Mouse (Mus musculus): ENCODE measurements around the gene Siah3. TPM values are rescaled to one million over a fixed set of nuclear protein-coding genes. Genes with fewer than 3 reads are reported as not detected.
A peak's percentile ranks its signal among the peaks of the same experiment; 100 is the strongest.

Siah3 gene
- total and polyA plus RNA-seq, 2 experiments = not detected

DNA sequence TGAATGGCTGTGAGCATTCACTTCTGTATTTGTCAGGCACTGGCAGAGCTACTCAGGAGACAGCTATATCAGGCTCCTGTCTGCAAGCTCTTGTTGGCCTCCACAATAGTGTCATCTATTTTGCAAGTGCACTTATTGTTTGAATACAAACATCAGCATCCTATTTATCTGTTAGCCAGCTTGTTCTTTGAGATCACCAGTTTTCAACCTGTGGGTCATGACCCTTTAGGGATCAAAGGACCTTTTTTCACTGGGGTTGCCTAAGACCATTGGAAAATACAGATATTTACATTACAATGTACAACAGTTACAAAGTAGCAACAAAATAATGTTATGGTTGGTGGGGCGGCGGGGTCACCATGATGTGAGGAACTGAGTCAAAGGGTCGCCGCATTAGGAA, 1.9 kb upstream of the Siah3 start:
- H3K27ac ChIP-seq (replicated peaks; ENCODE audit: insufficient read depth, low read depth, low read length) = no peak overlapping the region
- H3K36me3 ChIP-seq (ENCODE audit: control insufficient read depth, insufficient read depth, low read length) = no peaks in the 10 kb centered on the region
- no peak for TF ChIP-seq POLR2A (IDR thresholded peaks at IDR 0.05; ENCODE audit: extremely low read depth, insufficient read depth, low read length)
- peaks cover 4% of the 10 kb centered on the region for H3K4me1 ChIP-seq (ENCODE audit: control insufficient read depth, insufficient read depth, low read length)
- H3K27me3 ChIP-seq (ENCODE audit: control insufficient read depth, insufficient read depth, low read length) = 0 out of 2 replicates have a peak, but pooled peaks cover 6% of the 10 kb centered on the region
- no peaks in the 10 kb centered on the region for H3K79me2 ChIP-seq (ENCODE audit: control insufficient read depth, insufficient read depth, low read length)
- WGBS = 80% methylated on average over 4 of the region's 4 CpGs
- H3K4me3 ChIP-seq (ENCODE audit: insufficient read depth, low read depth, low read length) = no peak overlapping the region
- peak; percentile 68 for DNase-seq (ENCODE audit: extremely low read depth, low read depth, low spot score)
- no peak overlapping the region for H3K9ac ChIP-seq (ENCODE audit: low read depth, low read length)

DNA sequence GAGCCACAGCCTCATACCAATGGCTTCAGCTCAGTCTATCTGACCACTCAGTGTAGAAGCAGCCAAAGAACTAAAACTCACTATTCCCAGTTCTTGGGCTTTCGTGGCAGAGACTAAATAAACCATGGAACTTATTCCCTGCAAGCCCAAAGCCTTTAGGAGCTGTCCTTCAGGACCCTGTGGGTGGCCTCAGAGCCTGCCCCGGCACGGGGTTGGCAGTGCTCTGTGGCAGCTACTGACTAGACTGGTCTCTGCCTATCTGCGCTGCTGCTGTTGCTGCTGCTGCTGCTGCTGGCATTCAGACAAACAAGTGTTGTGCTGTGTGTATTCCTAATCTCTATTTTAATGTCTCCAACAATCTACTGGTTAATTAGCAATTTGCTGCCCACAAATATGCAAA, 1.1 kb upstream of the Siah3 start:
- H3K27ac ChIP-seq (replicated peaks; ENCODE audit: insufficient read depth, low read depth, low read length) = no peak overlapping the region
- 14% methylated on average over 4 of the region's 4 CpGs for WGBS
- H3K4me1 ChIP-seq (ENCODE audit: control insufficient read depth, insufficient read depth, low read length) = peaks cover 4% of the 10 kb centered on the region
- TF ChIP-seq POLR2A (IDR thresholded peaks at IDR 0.05; ENCODE audit: extremely low read depth, insufficient read depth, low read length) (no peak), CTCF (IDR thresholded peaks at IDR 0.05; ENCODE audit: low read depth, low read length) (no peak)
- H3K36me3 ChIP-seq (ENCODE audit: control insufficient read depth, insufficient read depth, low read length) = no peaks in the 10 kb centered on the region
- H3K27me3 ChIP-seq (ENCODE audit: control insufficient read depth, insufficient read depth, low read length) = 0 out of 2 replicates have a peak, but pooled peaks cover 6% of the 10 kb centered on the region
- H3K9ac ChIP-seq (ENCODE audit: low read depth, low read length) = no peak overlapping the region
- no peak overlapping the region for H3K4me3 ChIP-seq (ENCODE audit: insufficient read depth, low read depth, low read length)
- H3K79me2 ChIP-seq (ENCODE audit: control insufficient read depth, insufficient read depth, low read length) = no peaks in the 10 kb centered on the region
- no peak for DNase-seq (ENCODE audit: extremely low read depth, low read depth, low spot score)

DNA sequence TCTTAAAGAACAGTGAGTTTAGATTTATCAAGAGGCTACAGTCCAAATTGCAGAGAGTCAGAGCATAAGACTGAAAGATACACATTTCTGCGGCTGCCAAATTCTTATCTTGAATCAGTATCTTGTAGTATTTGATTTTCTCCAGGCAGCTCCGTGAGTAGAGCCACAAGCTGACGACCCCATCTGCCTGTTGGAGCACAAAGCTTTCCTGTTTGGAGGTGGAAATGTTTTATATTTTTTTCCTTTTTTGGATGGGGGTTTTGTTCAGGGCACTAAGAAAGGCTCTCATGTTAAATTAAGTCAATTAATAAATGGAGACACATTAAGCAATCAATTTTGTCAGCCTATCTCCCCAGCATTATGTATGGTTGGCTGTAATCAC, 430 bp upstream of the Siah3 start:
- no peaks in the 10 kb centered on the region for H3K79me2 ChIP-seq (ENCODE audit: control insufficient read depth, insufficient read depth, low read length)
- H3K4me3 ChIP-seq (ENCODE audit: insufficient read depth, low read depth, low read length) = no peak overlapping the region
- WGBS = 9% methylated on average over 3 of the region's 3 CpGs
- peaks cover 4% of the 10 kb centered on the region for H3K4me1 ChIP-seq (ENCODE audit: control insufficient read depth, insufficient read depth, low read length)
- H3K9ac ChIP-seq (ENCODE audit: low read depth, low read length) = no peak overlapping the region
- H3K27me3 ChIP-seq (ENCODE audit: control insufficient read depth, insufficient read depth, low read length) = 0 out of 2 replicates have a peak, but pooled peaks cover 6% of the 10 kb centered on the region
- TF ChIP-seq POLR2A (IDR thresholded peaks at IDR 0.05; ENCODE audit: extremely low read depth, insufficient read depth, low read length) = no peak
- no peak for TF ChIP-seq CTCF (IDR thresholded peaks at IDR 0.05; ENCODE audit: low read depth, low read length)
- DNase-seq (ENCODE audit: extremely low read depth, low read depth, low spot score) = no peak
- H3K36me3 ChIP-seq (ENCODE audit: control insufficient read depth, insufficient read depth, low read length) = no peaks in the 10 kb centered on the region
- no peak overlapping the region for H3K27ac ChIP-seq (replicated peaks; ENCODE audit: insufficient read depth, low read depth, low read length)

DNA sequence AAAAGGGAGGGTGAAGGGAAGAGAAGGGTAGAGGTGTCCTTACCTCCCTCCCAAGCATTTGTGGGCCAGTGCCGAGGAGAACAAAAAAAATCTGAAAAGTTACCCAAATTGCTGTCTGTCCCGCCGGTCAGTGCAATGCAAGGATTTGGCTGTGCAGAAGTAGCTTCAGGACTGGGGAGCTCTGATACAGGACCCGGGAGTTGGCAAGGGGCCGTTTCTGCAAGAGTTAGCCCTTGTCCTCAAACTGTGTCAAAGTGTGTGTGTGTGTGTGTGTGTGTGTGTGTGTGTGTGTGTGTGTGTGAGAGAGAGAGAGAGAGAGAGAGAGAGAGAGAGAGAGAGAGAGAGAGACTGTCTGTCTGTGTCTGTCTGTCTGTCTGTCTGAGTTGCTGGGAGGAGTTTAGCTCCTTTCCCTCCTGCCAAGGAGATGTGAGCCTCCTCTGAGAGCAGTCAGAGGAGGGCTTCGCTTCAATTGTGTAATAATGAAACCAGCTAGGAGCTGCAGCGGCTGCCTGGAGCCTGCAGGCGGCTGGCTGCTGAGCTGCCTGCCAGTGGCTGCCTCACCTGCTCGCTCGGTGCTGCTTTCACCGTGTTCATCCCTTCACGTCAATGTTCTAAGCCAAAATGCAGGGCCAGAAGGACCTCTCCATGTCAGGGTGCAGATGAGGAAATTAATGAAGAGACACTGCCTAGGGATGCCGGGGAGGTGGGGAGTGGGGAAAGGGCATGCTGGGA, 873 bp downstream of the Siah3 start:
- peak; percentile 25; the same call in 1 of the 2 replicates for TF ChIP-seq CTCF (IDR thresholded peaks at IDR 0.05; ENCODE audit: low read depth, low read length)
- no peak for TF ChIP-seq POLR2A (IDR thresholded peaks at IDR 0.05; ENCODE audit: extremely low read depth, insufficient read depth, low read length)
- peaks cover 4% of the 10 kb centered on the region for H3K4me1 ChIP-seq (ENCODE audit: control insufficient read depth, insufficient read depth, low read length)
- H3K4me3 ChIP-seq (ENCODE audit: insufficient read depth, low read depth, low read length) = peak overlapping the region; percentile 19; the same call in 1 of the 2 replicates
- DNase-seq (ENCODE audit: extremely low read depth, low read depth, low spot score) = no peak
- H3K27me3 ChIP-seq (ENCODE audit: control insufficient read depth, insufficient read depth, low read length) = 0 out of 2 replicates have a peak, but pooled peaks cover 6% of the 10 kb centered on the region
- H3K27ac ChIP-seq (replicated peaks; ENCODE audit: insufficient read depth, low read depth, low read length) = no peak overlapping the region
- no peak overlapping the region for H3K9ac ChIP-seq (ENCODE audit: low read depth, low read length)
- 6% methylated on average over 13 of the region's 13 CpGs for WGBS
- no peaks in the 10 kb centered on the region for H3K79me2 ChIP-seq (ENCODE audit: control insufficient read depth, insufficient read depth, low read length)
- no peaks in the 10 kb centered on the region for H3K36me3 ChIP-seq (ENCODE audit: control insufficient read depth, insufficient read depth, low read length)

DNA sequence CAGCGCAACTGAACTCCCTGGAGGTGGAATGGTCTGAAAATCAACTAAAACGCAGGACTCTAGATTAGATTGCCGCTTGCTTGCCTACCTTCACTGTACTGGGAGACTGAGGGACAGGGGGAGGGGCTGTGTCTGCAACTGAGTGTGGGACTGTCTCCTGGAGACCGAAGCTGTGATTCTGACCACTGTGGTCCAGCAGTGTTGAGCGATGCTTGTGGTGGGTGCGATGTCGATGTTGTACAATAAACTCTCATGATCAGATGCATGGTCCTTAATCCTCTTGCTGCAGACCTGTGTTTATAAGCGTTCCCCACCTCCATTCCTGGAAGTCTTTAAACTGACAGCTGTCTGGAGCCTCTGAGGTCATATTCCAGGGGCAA, 1.4 kb downstream of the Siah3 start:
- no peak for TF ChIP-seq POLR2A (IDR thresholded peaks at IDR 0.05; ENCODE audit: extremely low read depth, insufficient read depth, low read length)
- TF ChIP-seq CTCF (IDR thresholded peaks at IDR 0.05; ENCODE audit: low read depth, low read length) = no peak
- H3K9ac ChIP-seq (ENCODE audit: low read depth, low read length) = no peak overlapping the region
- no peaks in the 10 kb centered on the region for H3K36me3 ChIP-seq (ENCODE audit: control insufficient read depth, insufficient read depth, low read length)
- 0 out of 2 replicates have a peak, but pooled peaks cover 6% of the 10 kb centered on the region for H3K27me3 ChIP-seq (ENCODE audit: control insufficient read depth, insufficient read depth, low read length)
- no peak overlapping the region for H3K27ac ChIP-seq (replicated peaks; ENCODE audit: insufficient read depth, low read depth, low read length)
- 41% methylated on average over 8 of the region's 8 CpGs for WGBS
- H3K4me1 ChIP-seq (ENCODE audit: control insufficient read depth, insufficient read depth, low read length) = peaks cover 7% of the 10 kb centered on the region
- H3K79me2 ChIP-seq (ENCODE audit: control insufficient read depth, insufficient read depth, low read length) = no peaks in the 10 kb centered on the region
- no peak for DNase-seq (ENCODE audit: extremely low read depth, low read depth, low spot score)
- H3K4me3 ChIP-seq (ENCODE audit: insufficient read depth, low read depth, low read length) = no peak overlapping the region

DNA sequence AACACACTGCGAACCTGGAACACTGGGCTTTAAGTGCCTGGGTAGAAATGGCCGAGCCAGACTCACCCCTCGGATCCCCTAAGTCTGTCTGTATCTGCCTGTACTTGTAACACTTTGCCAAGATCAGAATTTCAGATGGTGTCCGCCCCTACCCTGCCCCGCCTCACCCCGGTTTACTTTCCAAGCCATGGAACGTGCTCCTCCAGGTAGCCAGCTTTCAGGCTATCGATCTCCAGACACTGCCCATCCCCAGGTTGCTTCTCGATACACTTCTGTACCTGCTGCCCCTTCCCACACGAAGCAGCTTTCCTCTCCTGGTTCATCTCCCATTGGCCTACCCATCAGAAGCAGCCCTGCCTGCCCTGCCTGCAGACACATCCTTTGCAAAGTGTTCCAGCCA, 3.6 kb downstream of the Siah3 start:
- WGBS = 84% methylated on average over 10 of the region's 10 CpGs
- no peak overlapping the region for H3K9ac ChIP-seq (ENCODE audit: low read depth, low read length)
- no peak for DNase-seq (ENCODE audit: extremely low read depth, low read depth, low spot score)
- TF ChIP-seq POLR2A (IDR thresholded peaks at IDR 0.05; ENCODE audit: extremely low read depth, insufficient read depth, low read length) (no peak), CTCF (IDR thresholded peaks at IDR 0.05; ENCODE audit: low read depth, low read length) (no peak)
- H3K36me3 ChIP-seq (ENCODE audit: control insufficient read depth, insufficient read depth, low read length) = no peaks in the 10 kb centered on the region
- H3K4me3 ChIP-seq (ENCODE audit: insufficient read depth, low read depth, low read length) = no peak overlapping the region
- no peak overlapping the region for H3K27ac ChIP-seq (replicated peaks; ENCODE audit: insufficient read depth, low read depth, low read length)
- 0 out of 2 replicates have a peak, but pooled peaks cover 6% of the 10 kb centered on the region for H3K27me3 ChIP-seq (ENCODE audit: control insufficient read depth, insufficient read depth, low read length)
- peaks cover 5% of the 10 kb centered on the region for H3K4me1 ChIP-seq (ENCODE audit: control insufficient read depth, insufficient read depth, low read length)
- no peaks in the 10 kb centered on the region for H3K79me2 ChIP-seq (ENCODE audit: control insufficient read depth, insufficient read depth, low read length)
